Mouse (Mus musculus): Measurements from ENCODE around the gene Trim41.
"Not testable (repeated sequence)": the region's sequence is repeated elsewhere in the genome, so short reads cannot be mapped to it uniquely, and the experiment has no call there.

Trim41 gene

DNA sequence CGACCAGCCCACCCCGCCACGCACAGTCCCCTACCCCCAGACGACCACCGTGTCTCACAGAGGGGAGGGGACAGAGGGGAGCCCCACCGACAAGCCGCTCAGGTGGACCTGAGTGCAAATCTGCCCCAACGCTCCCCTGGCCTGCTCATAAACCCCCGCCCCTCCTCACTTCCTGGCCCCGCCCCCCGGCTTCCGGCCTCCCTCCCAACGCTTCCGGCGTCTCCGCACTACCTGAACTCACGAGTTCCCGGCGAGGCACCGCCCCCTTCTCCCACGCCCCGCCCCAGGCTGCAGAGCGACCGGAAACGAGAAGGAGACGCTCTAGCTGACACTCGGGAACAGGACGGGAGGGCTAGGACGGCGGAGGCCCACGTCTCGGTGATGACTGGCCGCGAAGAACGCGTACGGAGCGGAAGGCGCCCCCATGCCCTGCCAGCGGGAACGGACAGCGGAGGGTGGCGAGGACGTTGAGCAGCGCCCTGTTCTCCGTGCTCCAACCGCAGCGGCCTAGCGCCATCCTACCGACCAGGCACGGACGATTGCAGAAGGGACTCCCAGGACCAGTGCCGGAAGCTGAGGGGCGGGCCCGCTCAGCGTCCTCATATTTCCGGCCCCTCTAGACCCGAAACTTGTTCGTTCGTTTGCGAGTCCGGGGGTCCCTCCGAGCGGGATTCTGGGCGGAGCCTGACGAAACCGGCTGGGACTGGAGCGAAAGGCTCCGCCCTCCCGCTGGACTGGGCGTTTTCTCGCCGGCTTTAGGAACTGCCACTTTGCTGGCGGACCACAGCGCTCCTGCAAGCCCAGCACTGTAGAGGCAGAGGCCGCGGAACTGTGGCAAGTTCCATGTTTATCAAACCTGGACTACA, at the start of gene Trim41:
Gene Trim41, minus strand, starts transcription at position 554 of the 866 bp plus-strand sequence.
- DNase-seq (ENCODE audit: low read depth, low spot score), result peak; percentile 99

GRCm38 (mm10) chr11:48866481-48866880, 49.3 kb upstream of the Trim41 start:
- no peak for DNase-seq (ENCODE audit: low read depth, low spot score)

DNA sequence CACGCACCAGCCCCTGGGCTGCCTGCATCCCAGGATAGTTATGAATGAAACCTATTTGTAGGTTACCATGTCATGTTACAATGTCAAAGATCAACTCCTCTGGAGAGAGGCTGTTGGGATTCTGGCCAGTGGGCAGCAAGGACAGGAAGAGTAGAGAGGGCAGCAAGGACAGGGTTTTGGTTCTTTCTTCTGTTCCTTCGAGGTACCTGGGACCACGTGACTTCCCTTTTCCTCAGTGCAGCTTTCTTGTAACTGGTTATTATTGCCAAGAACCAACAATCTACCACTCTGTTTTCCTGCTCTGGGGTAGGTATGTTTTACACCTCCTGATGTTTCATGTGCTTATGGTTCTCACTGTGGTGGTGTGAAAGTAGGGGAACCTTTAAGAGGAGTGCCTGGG, 46.7 kb upstream of the Trim41 start:
- DNase-seq (ENCODE audit: low read depth, low spot score), result no peak

DNA sequence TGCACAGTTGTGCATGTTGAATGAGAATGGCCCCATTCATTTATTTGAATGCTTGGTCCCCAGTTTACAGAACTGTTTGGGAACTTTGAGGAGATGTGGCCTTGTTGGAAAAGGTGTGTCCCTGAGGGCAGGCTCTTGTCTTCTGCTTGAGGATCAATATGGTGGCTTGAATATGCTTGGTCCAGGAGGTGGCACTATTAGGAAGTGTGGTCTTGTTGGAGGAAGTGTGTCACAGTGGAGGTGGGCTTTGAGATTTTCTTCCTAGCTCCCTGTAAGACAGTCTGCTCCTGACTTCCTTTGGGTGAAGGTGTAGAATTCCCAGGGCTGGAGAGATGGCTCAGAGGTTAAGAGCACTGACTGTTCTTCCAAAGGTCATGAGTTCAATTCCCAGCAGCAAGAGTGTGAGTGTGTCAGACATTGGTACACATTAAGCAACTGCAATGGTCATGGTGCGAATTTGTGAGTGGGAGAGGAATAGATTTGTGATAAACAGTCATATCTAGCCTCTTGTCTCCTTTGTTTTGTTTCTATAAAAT, 45.7 kb upstream of the Trim41 start:
- no peak for DNase-seq (ENCODE audit: low read depth, low spot score)

GRCm38 (mm10) chr11:48859014-48859413, 41.9 kb upstream of the Trim41 start:
- DNase-seq (ENCODE audit: low read depth, low spot score), result peak; percentile 62

DNA sequence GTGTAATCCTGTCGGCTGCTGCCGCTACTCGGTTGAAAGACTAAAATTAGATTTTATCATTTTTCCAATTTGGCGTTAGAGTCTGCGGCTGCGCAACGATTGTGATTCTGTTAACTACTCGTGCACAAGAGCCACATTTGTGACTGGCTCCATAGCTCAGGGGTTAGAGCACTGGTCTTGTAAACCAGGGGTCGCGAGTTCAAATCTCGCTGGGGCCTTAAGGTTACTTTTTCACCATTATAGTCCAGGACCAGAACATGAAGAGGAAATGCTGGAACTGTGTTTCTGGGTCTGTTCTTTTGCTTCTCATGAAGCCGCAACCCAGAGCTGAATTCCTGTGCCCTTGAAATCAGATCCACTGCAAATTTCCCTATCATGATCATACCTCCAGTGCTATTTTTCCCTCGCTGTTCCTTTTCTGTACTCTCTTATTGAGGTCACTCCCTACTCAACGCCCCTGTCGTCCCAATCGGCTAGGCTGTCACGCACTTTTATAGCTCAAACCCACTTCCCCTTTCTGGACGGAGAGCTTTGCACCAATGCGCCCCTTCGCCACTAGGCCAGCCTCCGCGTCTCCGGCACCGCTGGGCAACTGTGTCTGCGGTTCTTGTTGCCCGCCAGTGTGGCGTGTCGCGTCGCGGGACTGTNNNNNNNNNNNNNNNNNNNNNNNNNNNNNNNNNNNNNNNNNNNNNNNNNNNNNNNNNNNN, 36.5 kb upstream of the Trim41 start:
- peak; percentile 67 for DNase-seq (ENCODE audit: low read depth, low spot score)

- no peak for DNase-seq (ENCODE audit: low read depth, low spot score)
These were observed 35.7 kb upstream of the Trim41 start for GRCm38 (mm10) chr11:48852624-48853473.

GRCm38 (mm10) chr11:48852190-48852589, 35.0 kb upstream of the Trim41 start:
- no peak for DNase-seq (ENCODE audit: low read depth, low spot score)

- no peak for DNase-seq (ENCODE audit: low read depth, low spot score)
These were observed 34.3 kb upstream of the Trim41 start for GRCm38 (mm10) chr11:48851270-48851995.

DNA sequence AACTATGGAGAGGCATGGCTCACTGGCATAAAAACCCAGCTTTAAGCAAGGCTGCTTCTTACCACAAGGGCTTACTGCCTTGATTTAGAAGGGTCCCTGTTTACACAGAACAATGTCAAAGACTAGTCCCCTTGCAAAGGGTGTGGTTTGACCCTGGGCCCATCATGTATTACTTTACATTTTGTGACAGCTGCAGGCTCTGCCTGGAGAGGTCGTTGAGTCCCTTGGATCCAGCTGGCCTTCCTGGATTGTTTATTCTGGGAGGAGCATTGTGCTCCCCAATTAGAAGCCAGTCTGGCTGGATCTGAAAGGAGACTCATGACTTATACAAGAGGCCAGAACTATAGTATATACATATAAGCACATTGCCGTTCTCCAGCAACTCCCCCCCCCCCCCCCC, 33.1 kb upstream of the Trim41 start:
- no peak for DNase-seq (ENCODE audit: low read depth, low spot score)

DNA sequence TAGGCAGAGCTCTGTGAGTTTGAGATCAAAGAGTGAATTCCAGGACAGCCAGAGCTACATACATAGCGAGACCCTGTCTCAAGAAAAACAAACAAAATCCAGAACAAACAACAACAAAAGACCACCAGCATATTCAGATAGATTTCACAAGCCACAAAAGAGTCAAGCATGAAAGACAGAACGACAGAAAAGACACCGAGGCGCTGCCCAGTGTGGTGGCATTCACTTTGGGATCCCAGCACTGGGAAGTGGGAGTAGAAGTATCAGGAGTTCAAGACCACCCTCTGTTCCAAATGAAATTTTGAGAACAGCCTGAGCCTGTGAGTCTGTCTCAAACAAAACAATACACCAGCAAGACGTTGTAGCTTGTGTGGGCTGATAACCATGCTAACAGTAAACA, 29.7 kb upstream of the Trim41 start:
- no peak for DNase-seq (ENCODE audit: low read depth, low spot score)

DNA sequence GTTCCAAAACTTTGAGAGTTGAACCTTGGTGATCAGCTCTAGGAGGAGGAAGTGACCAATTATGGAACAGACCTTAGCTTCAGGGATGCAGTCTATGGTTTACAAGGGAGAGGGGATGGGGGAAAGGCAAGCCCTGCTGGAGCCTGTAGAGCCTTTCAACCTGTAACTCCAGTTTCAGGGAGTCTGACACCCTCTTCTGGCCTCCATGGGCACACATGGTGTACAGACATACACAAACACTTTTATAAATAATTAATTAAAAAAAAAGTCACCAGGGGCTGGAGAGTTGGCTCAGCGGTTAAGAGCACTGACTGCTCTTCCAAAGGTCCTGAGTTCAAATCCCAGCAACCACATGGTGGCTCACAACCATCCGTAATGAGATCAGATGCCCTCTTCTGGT, 29.2 kb upstream of the Trim41 start:
- DNase-seq (ENCODE audit: low read depth, low spot score), result not testable (repeated sequence)

- DNase-seq (ENCODE audit: low read depth, low spot score), result no peak
These were observed 28.2 kb upstream of the Trim41 start for GRCm38 (mm10) chr11:48845244-48845815.

GRCm38 (mm10) chr11:48844309-48844708, 27.2 kb upstream of the Trim41 start:
- no peak for DNase-seq (ENCODE audit: low read depth, low spot score)

DNA sequence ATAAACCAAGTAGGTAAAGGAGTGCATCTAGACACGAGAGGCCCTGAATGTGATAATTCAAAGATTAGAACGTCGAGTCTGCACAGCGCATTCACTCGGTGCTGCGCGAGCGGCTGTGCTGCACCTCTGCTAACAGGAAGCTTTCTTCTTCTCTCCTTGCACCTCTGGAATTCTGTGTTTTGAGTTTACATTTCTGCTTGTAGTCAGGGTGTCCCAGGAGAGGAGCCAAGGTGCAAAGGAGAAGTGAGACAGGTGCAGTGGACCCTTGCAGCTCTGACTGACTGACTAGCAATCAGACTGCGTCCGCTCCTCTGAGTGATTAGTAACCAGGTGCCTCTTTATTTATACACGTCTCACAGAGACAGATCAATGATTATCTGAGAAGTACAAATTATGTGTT, 26.0 kb upstream of the Trim41 start:
- DNase-seq (ENCODE audit: low read depth, low spot score), result no peak

DNA sequence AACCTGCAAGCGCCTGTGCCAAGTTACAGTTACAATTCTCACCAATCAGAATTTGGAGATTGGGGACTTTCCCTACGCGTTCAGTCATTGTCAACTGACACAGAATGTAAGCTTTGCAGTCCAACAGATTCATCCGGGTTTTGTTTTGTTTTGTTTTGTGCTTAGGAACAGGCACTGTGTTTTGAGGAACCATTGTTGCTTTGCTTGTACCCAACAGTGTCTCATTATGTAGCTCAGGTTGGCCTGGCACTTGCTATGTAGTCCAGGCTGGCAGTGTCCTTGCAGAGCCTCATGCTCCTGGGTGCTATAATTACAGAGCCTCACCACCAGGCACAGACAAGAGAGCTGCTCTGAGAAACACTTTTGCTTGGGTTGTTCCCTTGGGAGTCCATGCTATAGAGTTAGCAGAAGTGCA, 25.2 kb upstream of the Trim41 start:
- no peak for DNase-seq (ENCODE audit: low read depth, low spot score)

GRCm38 (mm10) chr11:48841213-48841612, 24.1 kb upstream of the Trim41 start:
- no peak for DNase-seq (ENCODE audit: low read depth, low spot score)

DNA sequence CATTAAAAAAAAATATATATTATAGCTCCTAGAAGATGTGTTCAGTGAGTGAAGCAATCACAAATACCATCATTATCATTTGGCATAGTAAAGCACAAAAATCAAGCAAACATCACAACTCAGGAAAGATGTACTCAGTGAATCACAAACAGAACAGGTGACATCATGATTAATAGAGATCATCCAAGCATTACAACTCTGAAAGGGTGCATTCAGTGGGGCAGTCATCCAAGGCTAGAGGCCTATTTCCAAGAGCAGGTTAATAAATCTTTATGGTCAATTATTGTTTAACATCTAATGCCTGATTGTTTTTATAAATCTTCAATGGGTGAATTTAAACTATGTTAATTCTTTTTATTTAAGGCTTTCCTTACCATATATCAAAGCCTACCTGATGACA, 23.7 kb upstream of the Trim41 start:
- no peak for DNase-seq (ENCODE audit: low read depth, low spot score)

DNA sequence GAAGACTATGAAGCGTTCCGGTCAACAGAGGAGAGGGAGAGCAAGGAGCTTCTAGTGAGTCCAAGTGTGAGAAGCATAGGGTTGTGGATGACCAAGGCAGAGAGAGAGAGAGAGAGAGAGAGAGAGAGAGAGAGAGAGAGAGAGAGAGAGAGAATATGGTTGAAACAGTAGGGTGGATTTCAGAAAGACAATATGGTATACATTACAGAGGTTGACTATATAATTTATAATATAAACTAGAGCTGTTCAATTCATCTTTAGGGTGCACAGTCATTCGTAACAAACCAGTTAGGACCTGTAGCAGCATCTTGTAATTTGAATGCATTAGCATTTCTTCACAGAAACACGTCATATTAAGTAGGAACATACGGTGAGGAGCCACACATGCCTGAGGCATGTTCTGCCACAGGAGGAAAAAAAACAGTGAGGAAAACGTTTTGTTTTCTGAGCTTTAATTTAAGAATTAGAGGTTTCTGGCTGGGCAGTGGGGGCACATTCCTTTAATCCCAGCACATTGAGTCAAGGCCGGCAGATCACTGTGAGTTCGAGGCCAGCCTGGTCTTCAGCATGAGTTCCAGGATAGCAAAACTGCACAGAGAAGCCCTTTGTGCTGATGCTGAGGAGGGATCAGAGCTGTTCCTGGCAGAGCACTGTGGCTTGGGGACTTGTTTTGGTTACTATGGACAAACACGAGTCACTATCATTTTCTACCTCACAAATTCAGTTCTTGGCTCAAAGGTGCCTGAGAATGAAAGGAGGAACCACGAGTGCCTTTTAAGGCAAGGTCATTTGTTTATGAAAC, 21.9 kb upstream of the Trim41 start:
- no peak for DNase-seq (ENCODE audit: low read depth, low spot score)
